Mouse (Mus musculus) embryonic facial prominence, embryonic 12.5 days (tissue): ENCODE measurements around the gene Ahcyl2. TPM values are rescaled to one million over a fixed set of nuclear protein-coding genes. Genes with fewer than 3 reads are reported as not detected.

Source experiments
- ATAC-seq: fragments of 200-750 bp; cut with Nextera tagmentation; 2 replicates; pipeline ENCODE4 v1.8.0; 2017; ENCODE audit not compliant: insufficient number of reproducible peaks, insufficient read depth, low FRiP score, low TSS enrichment
- H3K27ac ChIP-seq: fragments of 300-500 bp; sonication (generic); 2 replicates; pipeline ENCODE4 v1.5.1; 2016; ENCODE audit warnings: mild to moderate bottlenecking
- H3K27me3 ChIP-seq: fragments of 300-500 bp; sonication (generic); 2 replicates; pipeline ENCODE4 v1.6.1; 2016; ENCODE audit warnings: mild to moderate bottlenecking, moderate library complexity
- H3K36me3 ChIP-seq: fragments of 300-500 bp; sonication (generic); 2 replicates; pipeline ENCODE4 v1.6.1; 2016; ENCODE audit warnings: mild to moderate bottlenecking
- H3K4me1 ChIP-seq: fragments of 300-500 bp; sonication (generic); 2 replicates; pipeline ENCODE4 v1.6.1; 2016
- H3K4me2 ChIP-seq: fragments of 300-500 bp; sonication (generic); replicated peaks from 2 replicates; pipeline ENCODE4 v1.6.1; 2016; ENCODE audit warnings: mild to moderate bottlenecking, moderate library complexity
- H3K4me3 ChIP-seq: fragments of 300-500 bp; sonication (generic); 2 replicates; pipeline ENCODE4 v1.5.1; 2016; ENCODE audit warnings: mild to moderate bottlenecking
- H3K9ac ChIP-seq: fragments of 300-500 bp; sonication (generic); 2 replicates; pipeline ENCODE4 v1.6.1; 2016; ENCODE audit warnings: mild to moderate bottlenecking, moderate library complexity
- H3K9me3 ChIP-seq: fragments of 300-500 bp; sonication (generic); 2 replicates; pipeline ENCODE4 v1.6.1; 2016; ENCODE audit warnings: mild to moderate bottlenecking, moderate library complexity
- WGBS: fragments of 180-500 bp; shearing (Covaris S2); methylation state at CpG from one replicate; pipeline ENCODE4 v1.1.7; 2016; 5-methylcytosine and 5-hydroxymethylcytosine counted together
- polyA plus RNA-seq: library from polyadenylated mRNA; unstranded; fragments of >200 nt; fragmentation: Nextera tagmentation; extraction: Ambion mirVana; gene quantifications from 2 replicates; pipeline ENCODE4 v1.2.1, GENCODE M21; 2016

The Ahcyl2 gene
- polyA plus RNA-seq = 20.5 and 21.4 TPM in 2 replicates

DNA sequence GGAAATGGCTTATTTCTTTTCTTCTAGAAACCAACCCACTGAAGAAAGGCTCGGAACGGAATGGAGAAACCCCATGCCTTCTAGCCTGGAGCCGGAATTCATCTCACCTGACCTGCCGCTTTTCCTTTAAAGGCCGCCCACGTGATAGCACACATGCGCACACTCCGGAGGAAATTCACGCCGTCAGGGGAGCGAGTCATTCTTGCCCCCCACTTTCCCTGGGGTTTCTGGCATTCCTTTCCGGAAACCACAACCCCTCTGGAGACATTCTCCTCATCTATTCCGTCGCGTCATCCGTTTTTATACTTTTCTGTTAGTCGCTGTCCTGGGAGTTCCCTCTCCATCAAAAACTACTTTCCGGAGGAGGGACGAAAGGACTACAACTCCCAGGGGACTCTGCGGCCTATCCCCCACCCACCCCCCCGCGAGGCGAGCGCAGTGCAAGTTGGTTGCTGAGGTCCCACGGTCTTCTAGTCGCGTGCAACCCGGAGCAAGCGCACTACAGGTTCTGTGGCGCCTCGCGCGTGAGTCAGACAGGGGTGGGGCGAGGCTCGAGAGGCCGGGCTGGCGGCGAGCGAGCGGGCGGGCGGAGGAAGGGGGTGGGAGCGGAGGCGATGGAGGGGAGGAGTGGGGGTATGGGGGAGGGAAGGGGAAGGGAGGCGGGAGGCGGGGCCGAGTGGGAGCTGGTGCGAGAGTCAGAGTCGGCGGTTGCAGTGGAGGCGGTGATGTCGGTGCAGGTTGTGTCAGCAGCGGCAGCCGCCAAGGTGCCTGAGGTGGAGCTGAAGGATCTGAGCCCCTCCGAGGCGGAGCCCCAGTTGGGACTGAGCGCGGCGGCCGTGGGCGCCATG lies at the start of gene Ahcyl2:
Ahcyl2 (plus strand) TSS at position 199 of the 848 bp plus-strand sequence.
- H3K4me3 ChIP-seq = peak within 1 kb of the TSS; percentile 68
- no peaks in the 10 kb centered on the region for H3K9me3 ChIP-seq
- H3K27ac ChIP-seq = peak within 1 kb of the TSS; percentile 83
- 0 out of 2 replicates have a peak, but pooled peaks cover 9% of the 10 kb centered on the region for H3K4me1 ChIP-seq
- peak; percentile 97 for ATAC-seq
- peak within 1 kb of the TSS; percentile 60 for H3K4me2 ChIP-seq
- 1% methylated on average over 55 of the region's 61 CpGs for WGBS
- no peaks in the 10 kb centered on the region for H3K27me3 ChIP-seq
- H3K36me3 ChIP-seq = no peaks in the 10 kb centered on the region
- H3K9ac ChIP-seq = peak within 1 kb of the TSS; percentile 73

DNA sequence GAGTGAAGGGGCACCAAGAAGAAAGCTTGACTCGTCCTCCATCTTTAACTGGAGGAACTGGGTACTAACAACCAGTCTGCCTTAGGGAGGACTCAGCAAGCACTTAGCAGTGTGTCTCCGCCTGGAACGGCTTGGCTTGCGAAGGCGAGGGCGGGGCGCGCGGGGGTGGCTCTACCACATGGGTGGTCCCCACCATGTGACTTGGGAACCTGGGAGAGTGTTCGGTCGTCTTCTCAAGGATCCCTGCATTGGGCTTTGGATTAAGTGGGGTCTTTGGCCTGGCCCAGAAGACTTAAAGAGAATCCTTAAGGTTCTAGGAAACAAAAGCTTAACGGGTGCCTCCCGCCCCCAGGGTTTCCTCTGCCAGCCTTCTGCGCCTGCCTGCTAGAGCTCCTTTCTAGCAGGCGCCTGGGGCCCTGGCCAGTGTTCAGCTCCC lies 48.9 kb upstream of the Ahcyl2 start:
- Histone ChIP-seq H3K9me3 (no peaks in the 10 kb centered on the region), H3K4me3 (peak overlapping the region; percentile 30), H3K4me2 (peak overlapping the region; percentile 51), H3K4me1 (peaks cover 17% of the 10 kb centered on the region), H3K27me3 (no peaks in the 10 kb centered on the region), H3K36me3 (no peaks in the 10 kb centered on the region), H3K27ac (peak overlapping the region; percentile 19; the same call in 1 of the 2 replicates), H3K9ac (peak overlapping the region; percentile 33; the same call in 1 of the 2 replicates)
- ATAC-seq = peak; percentile 72; the same call in 1 of the 2 replicates
- 2% methylated on average over 15 of the region's 15 CpGs for WGBS

- H3K27ac ChIP-seq = no peak overlapping the region
- no peak for ATAC-seq
- no peaks in the 10 kb centered on the region for H3K9me3 ChIP-seq
- no peaks in the 10 kb centered on the region for H3K27me3 ChIP-seq
- H3K4me3 ChIP-seq = no peak overlapping the region
- 76% methylated on average over 2 of the region's 2 CpGs for WGBS
- no peak overlapping the region for H3K9ac ChIP-seq
- H3K4me1 ChIP-seq = peaks cover 17% of the 10 kb centered on the region
- H3K36me3 ChIP-seq = no peaks in the 10 kb centered on the region
- H3K4me2 ChIP-seq = no peak overlapping the region
These were observed 45.9 kb upstream of the Ahcyl2 start for GRCm38 (mm10) chr6:29721890-29722289.

GRCm38 (mm10) chr6:29726576-29727200 lies 41.1 kb upstream of the Ahcyl2 start:
- H3K36me3 ChIP-seq = no peaks in the 10 kb centered on the region
- no peaks in the 10 kb centered on the region for H3K27me3 ChIP-seq
- H3K4me3 ChIP-seq = no peak overlapping the region
- no peaks in the 10 kb centered on the region for H3K9me3 ChIP-seq
- WGBS = 92% methylated on average over 1 of the region's 1 CpGs
- H3K27ac ChIP-seq = no peak overlapping the region
- no peak overlapping the region for H3K4me2 ChIP-seq
- H3K9ac ChIP-seq = no peak overlapping the region
- H3K4me1 ChIP-seq = no peaks in the 10 kb centered on the region
- ATAC-seq = no peak

DNA sequence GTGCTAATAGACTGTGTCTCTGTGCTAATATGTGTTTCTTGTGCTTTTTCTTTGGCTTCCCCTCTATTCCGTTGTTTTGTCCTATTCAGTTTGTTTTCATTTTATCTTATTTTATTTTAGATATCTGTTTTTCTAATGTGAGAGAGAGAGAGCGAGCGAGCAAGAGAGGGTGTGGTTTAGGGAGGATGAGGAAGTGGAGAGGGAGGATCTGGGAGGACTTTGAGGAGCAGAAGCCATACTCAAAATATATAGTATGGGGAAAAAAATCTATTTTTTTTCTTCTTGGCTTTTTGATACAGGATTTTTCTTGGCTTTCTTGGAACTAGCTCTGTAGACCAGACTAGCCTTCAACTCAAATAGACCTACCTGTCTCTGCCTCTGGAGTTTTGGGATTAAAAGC lies 39.8 kb upstream of the Ahcyl2 start:
- 77% methylated on average over 3 of the region's 3 CpGs for WGBS
- no peak for ATAC-seq

GRCm38 (mm10) chr6:29729491-29729890 lies 38.3 kb upstream of the Ahcyl2 start:
- no peak for ATAC-seq
- no peak overlapping the region for H3K9ac ChIP-seq
- H3K9me3 ChIP-seq = no peaks in the 10 kb centered on the region
- WGBS = 60% methylated on average over 1 of the region's 1 CpGs
- no peaks in the 10 kb centered on the region for H3K27me3 ChIP-seq
- no peak overlapping the region for H3K4me2 ChIP-seq
- no peaks in the 10 kb centered on the region for H3K36me3 ChIP-seq
- H3K4me1 ChIP-seq = no peaks in the 10 kb centered on the region
- no peak overlapping the region for H3K4me3 ChIP-seq
- H3K27ac ChIP-seq = no peak overlapping the region

More for the DNA sequence above, 39.8 kb upstream of the Ahcyl2 start:
- H3K4me1 ChIP-seq = no peaks in the 10 kb centered on the region
- H3K4me3 ChIP-seq = no peak overlapping the region
- H3K9ac ChIP-seq = no peak overlapping the region
- no peak overlapping the region for H3K27ac ChIP-seq
- no peaks in the 10 kb centered on the region for H3K27me3 ChIP-seq
- H3K9me3 ChIP-seq = no peaks in the 10 kb centered on the region
- no peak overlapping the region for H3K4me2 ChIP-seq
- no peaks in the 10 kb centered on the region for H3K36me3 ChIP-seq

DNA sequence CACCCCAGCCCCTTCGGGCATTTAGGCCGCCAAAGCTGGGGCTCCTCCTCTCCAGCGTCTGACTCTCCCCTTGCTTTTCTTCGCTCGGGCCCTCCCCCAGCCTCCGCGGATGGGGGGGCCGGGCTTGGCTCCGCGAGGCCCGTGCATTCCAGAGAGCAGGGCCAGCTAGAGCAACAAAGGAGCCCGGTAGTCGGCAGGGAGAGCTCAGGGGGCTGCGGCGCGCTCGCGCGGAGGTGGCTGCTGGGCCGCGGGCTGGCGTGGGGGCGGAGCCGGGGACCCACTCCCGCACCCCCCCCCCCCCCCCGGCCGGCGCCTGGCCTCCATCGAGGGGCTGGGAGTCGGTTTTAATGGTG lies 32.5 kb upstream of the Ahcyl2 start, which contains the start of gene Smo:
Smo (plus strand) TSS at position 168 of the 353 bp plus-strand sequence.
- H3K27ac ChIP-seq = peak within 1 kb of the TSS; percentile 99
- H3K36me3 ChIP-seq = peaks cover 13% of the 10 kb centered on the region; the same call in 1 of the 2 replicates
- H3K27me3 ChIP-seq = no peaks in the 10 kb centered on the region
- H3K4me3 ChIP-seq = peak within 1 kb of the TSS; percentile 93
- H3K4me1 ChIP-seq = peaks cover 19% of the 10 kb centered on the region
- WGBS = 2% methylated on average over 28 of the region's 30 CpGs
- H3K4me2 ChIP-seq = peak within 1 kb of the TSS; percentile 93
- H3K9me3 ChIP-seq = no peaks in the 10 kb centered on the region
- ATAC-seq = peak; percentile 98
- H3K9ac ChIP-seq = peak within 1 kb of the TSS; percentile 99

DNA sequence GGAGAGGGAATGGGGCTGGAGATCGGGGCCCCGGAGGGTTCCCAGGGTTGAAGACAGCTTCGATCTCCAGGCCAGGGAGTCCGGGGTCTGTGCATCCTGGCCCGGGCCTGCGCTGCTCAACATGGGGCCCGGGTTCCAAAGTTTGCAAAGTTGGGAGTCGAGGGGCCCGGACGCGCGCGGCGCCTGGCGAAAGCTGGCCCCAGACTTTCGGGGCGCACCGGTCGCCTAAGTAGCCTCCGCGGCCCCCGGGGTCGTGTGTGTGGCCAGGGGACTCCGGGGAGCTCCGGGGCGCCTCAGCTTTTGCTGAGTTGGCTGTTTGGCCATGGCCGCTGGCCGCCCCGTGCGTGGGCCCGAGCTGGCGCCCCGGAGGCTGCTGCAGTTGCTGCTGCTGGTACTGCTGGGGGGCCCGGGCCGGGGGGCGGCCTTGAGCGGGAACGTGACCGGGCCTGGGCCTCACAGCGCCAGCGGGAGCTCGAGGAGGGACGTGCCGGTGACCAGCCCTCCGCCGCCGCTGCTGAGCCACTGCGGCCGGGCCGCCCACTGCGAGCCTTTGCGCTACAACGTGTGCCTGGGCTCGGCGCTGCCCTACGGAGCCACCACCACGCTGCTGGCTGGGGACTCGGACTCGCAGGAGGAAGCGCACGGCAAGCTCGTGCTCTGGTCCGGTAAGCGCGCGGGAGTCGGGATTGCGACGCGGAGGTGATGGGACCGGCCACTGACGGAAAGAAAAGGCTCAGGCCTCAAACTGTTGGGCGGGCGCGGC lies 31.9 kb upstream of the Ahcyl2 start:
- Histone ChIP-seq H3K4me3 (peak overlapping the region; percentile 93), H3K27ac (peak overlapping the region; percentile 99), H3K4me2 (peak overlapping the region; percentile 93), H3K9ac (peak overlapping the region; percentile 99), H3K9me3 (no peaks in the 10 kb centered on the region), H3K27me3 (no peaks in the 10 kb centered on the region), H3K4me1 (peaks cover 19% of the 10 kb centered on the region), H3K36me3 (peaks cover 15% of the 10 kb centered on the region; the same call in 1 of the 2 replicates)
- WGBS = under 1% methylated on average over 75 of the region's 75 CpGs
- ATAC-seq = peak; percentile 80

- WGBS = 15% methylated on average over 13 of the region's 13 CpGs
- Histone ChIP-seq H3K9me3 (no peaks in the 10 kb centered on the region), H3K4me3 (peak overlapping the region; percentile 93), H3K36me3 (peaks cover 15% of the 10 kb centered on the region; the same call in 1 of the 2 replicates), H3K4me2 (peak overlapping the region; percentile 93), H3K27me3 (no peaks in the 10 kb centered on the region), H3K4me1 (peaks cover 19% of the 10 kb centered on the region), H3K9ac (peak overlapping the region; percentile 99), H3K27ac (peak overlapping the region; percentile 99)
- ATAC-seq = no peak
These were observed 31.0 kb upstream of the Ahcyl2 start for GRCm38 (mm10) chr6:29736610-29737458.

- H3K4me2 ChIP-seq = no peak overlapping the region
- H3K4me1 ChIP-seq = no peaks in the 10 kb centered on the region
- H3K9me3 ChIP-seq = peaks cover 5% of the 10 kb centered on the region
- H3K27ac ChIP-seq = no peak overlapping the region
- no peak overlapping the region for H3K4me3 ChIP-seq
- no peak for ATAC-seq
- WGBS = 89% methylated on average over 3 of the region's 3 CpGs
- peaks cover 33% of the 10 kb centered on the region for H3K36me3 ChIP-seq
- H3K9ac ChIP-seq = no peak overlapping the region
- H3K27me3 ChIP-seq = no peaks in the 10 kb centered on the region
These were observed 16.2 kb upstream of the Ahcyl2 start for GRCm38 (mm10) chr6:29751466-29752152.
